Mouse (Mus musculus): ENCODE measurements at regions not wholly inside any gene's neighbourhood (a gene's known extent, or its start where the extent isn't known, plus 50 kb on each side); places are given as distances from the start of the nearest gene placed in this dataset.
"Not testable (repeated sequence)": the region's sequence is repeated elsewhere in the genome, so short reads cannot be mapped to it uniquely, and the experiment has no call there.

DNA sequence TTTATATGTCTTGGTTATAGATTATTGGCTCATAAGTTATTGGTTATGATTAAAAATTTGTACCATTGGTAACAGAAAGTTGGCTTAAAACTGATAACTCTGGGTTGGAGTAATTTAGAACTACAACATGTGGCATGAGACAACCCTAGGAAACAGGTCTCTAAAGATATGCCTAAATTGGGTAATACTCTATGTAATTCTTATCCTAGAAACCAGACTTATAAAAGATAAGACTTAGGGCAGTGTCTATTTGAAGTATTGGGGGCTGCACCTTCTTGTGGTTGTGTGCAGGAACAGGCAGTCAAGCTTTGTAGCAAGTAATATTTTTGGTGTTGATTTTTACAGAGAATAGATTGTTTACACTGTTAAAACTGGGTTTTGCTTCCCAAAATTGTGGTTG lies 89.7 kb upstream of the Plcl2 start:
- H3K4me3 ChIP-seq; ATAC-seq (replicated peaks; ENCODE audit: insufficient number of reproducible peaks, insufficient read depth, low FRiP score, low read depth); H3K9me3 ChIP-seq (replicated peaks); H3K36me3 ChIP-seq; H3K27ac ChIP-seq; H3K27me3 ChIP-seq; H3K9ac ChIP-seq; H3K4me1 ChIP-seq (replicated peaks); H3K4me2 ChIP-seq: not testable (repeated sequence)

GRCm38 (mm10) chr17:50419966-50420365 lies 89.2 kb upstream of the Plcl2 start:
- H3K4me2 ChIP-seq: no peak overlapping the region
- WGBS: 75% methylated on average over 9 of the region's 12 CpGs

GRCm38 (mm10) chr17:50420690-50421089 lies 88.5 kb upstream of the Plcl2 start:
- Histone ChIP-seq H3K4me3 (no peak overlapping the region), H3K9me3 (replicated peaks) (no peaks in the 10 kb centered on the region; the same call in 1 of the 2 replicates), H3K4me1 (replicated peaks) (0 out of 2 replicates have a peak, but pooled peaks cover 2% of the 10 kb centered on the region), H3K4me2 (no peak overlapping the region), H3K27ac (no peak overlapping the region), H3K9ac (no peak overlapping the region), H3K36me3 (no peaks in the 10 kb centered on the region), H3K27me3 (no peaks in the 10 kb centered on the region)
- WGBS: 90% methylated on average over 6 of the region's 6 CpGs
- ATAC-seq (replicated peaks; ENCODE audit: insufficient number of reproducible peaks, insufficient read depth, low FRiP score, low read depth): no peak

More at GRCm38 (mm10) chr17:50419966-50420365, 89.2 kb upstream of the Plcl2 start:
- no peak overlapping the region for H3K9ac ChIP-seq
- ATAC-seq (replicated peaks; ENCODE audit: insufficient number of reproducible peaks, insufficient read depth, low FRiP score, low read depth): peak; percentile 86
- 0 out of 2 replicates have a peak, but pooled peaks cover under 1% of the 10 kb centered on the region for H3K4me1 ChIP-seq (replicated peaks)
- no peaks in the 10 kb centered on the region for H3K36me3 ChIP-seq
- H3K27me3 ChIP-seq: no peaks in the 10 kb centered on the region
- H3K4me3 ChIP-seq: no peak overlapping the region
- H3K9me3 ChIP-seq (replicated peaks): no peaks in the 10 kb centered on the region; the same call in 1 of the 2 replicates
- no peak overlapping the region for H3K27ac ChIP-seq

DNA sequence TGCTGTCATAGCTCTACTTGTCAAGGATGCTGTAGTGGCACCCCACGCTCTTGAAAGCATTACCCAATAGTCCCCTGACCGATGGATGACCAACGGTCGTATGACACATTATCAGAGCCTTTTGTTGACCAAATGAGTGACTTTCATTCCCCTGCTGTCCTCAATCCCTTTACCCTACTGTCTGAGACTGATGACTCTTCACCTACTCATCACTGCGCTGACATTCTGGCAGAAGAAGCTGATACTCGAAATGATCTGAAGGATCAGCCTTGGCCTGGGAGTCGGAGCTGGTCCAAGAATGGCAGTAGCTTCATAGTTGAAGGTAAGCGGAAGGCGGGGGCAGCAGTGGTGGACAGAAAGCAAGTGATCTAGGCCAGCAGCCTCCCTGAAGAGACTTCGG lies 87.7 kb upstream of the Plcl2 start:
- no peak for ATAC-seq (replicated peaks; ENCODE audit: insufficient number of reproducible peaks, insufficient read depth, low FRiP score, low read depth)
- no peaks in the 10 kb centered on the region for H3K27me3 ChIP-seq
- no peaks in the 10 kb centered on the region; the same call in 1 of the 2 replicates for H3K9me3 ChIP-seq (replicated peaks)
- WGBS: 86% methylated on average over 10 of the region's 10 CpGs
- no peak overlapping the region for H3K9ac ChIP-seq
- no peak overlapping the region for H3K27ac ChIP-seq
- no peaks in the 10 kb centered on the region for H3K36me3 ChIP-seq
- 0 out of 2 replicates have a peak, but pooled peaks cover 2% of the 10 kb centered on the region for H3K4me1 ChIP-seq (replicated peaks)
- no peak overlapping the region for H3K4me3 ChIP-seq
- H3K4me2 ChIP-seq: no peak overlapping the region

GRCm38 (mm10) chr17:50425110-50425509 lies 84.1 kb upstream of the Plcl2 start:
- Histone ChIP-seq H3K36me3 (no peaks in the 10 kb centered on the region), H3K4me2 (no peak overlapping the region), H3K4me3 (no peak overlapping the region), H3K9ac (no peak overlapping the region), H3K4me1 (replicated peaks) (0 out of 2 replicates have a peak, but pooled peaks cover 2% of the 10 kb centered on the region), H3K27ac (no peak overlapping the region), H3K9me3 (replicated peaks) (no peaks in the 10 kb centered on the region), H3K27me3 (no peaks in the 10 kb centered on the region)
- ATAC-seq (replicated peaks; ENCODE audit: insufficient number of reproducible peaks, insufficient read depth, low FRiP score, low read depth): no peak
- 35% methylated on average over 3 of the region's 3 CpGs for WGBS

DNA sequence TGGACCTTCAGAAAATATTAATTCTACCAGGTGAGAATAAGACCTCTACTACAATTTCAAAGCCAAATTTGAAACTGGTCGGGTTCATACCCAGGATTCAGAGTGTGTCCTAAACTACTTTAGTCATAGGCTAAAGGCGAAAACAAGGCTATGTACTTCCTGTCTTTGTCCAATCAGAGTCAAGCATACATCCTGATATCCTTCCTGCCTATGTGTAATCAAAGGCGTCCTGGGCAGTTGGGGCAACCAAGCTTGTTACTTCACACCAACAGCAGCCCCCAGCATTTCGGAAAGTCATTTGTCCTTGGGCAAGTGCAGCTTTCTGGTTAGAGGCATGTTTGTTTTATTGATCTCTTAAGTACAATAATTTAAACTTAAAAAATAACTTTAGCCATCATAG lies 83.7 kb upstream of the Plcl2 start:
- Histone ChIP-seq H3K27ac (no peak overlapping the region), H3K4me2 (no peak overlapping the region), H3K4me1 (replicated peaks) (0 out of 2 replicates have a peak, but pooled peaks cover 2% of the 10 kb centered on the region), H3K27me3 (no peaks in the 10 kb centered on the region), H3K4me3 (no peak overlapping the region), H3K9ac (no peak overlapping the region), H3K9me3 (replicated peaks) (no peaks in the 10 kb centered on the region), H3K36me3 (no peaks in the 10 kb centered on the region)
- WGBS: 77% methylated on average over 4 of the region's 4 CpGs
- ATAC-seq (replicated peaks; ENCODE audit: insufficient number of reproducible peaks, insufficient read depth, low FRiP score, low read depth): no peak

DNA sequence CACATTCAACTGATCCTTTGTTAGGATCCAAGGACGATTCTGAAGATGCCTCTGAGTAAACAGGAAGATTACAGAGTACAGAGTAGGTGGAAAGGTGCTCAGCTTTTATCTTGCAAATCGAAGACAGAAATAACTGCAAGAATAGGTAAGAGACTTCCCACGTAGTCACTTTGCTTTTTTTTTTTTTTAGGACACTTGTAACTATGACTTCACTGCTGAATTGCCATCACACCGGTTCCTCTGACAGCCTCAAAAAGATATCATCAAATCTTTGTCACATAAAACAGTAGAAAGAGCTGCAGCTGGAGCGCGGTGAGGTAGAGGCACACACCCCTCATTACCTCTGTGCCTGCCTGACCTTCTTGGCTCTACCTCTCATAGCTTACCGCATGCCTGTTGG lies 83.1 kb upstream of the Plcl2 start:
- Histone ChIP-seq H3K36me3 (no peaks in the 10 kb centered on the region), H3K4me2 (no peak overlapping the region), H3K27ac (no peak overlapping the region), H3K4me1 (replicated peaks) (0 out of 2 replicates have a peak, but pooled peaks cover 2% of the 10 kb centered on the region), H3K27me3 (no peaks in the 10 kb centered on the region), H3K9ac (no peak overlapping the region), H3K9me3 (replicated peaks) (no peaks in the 10 kb centered on the region), H3K4me3 (no peak overlapping the region)
- no peak for ATAC-seq (replicated peaks; ENCODE audit: insufficient number of reproducible peaks, insufficient read depth, low FRiP score, low read depth)
- WGBS: 74% methylated on average over 7 of the region's 7 CpGs

DNA sequence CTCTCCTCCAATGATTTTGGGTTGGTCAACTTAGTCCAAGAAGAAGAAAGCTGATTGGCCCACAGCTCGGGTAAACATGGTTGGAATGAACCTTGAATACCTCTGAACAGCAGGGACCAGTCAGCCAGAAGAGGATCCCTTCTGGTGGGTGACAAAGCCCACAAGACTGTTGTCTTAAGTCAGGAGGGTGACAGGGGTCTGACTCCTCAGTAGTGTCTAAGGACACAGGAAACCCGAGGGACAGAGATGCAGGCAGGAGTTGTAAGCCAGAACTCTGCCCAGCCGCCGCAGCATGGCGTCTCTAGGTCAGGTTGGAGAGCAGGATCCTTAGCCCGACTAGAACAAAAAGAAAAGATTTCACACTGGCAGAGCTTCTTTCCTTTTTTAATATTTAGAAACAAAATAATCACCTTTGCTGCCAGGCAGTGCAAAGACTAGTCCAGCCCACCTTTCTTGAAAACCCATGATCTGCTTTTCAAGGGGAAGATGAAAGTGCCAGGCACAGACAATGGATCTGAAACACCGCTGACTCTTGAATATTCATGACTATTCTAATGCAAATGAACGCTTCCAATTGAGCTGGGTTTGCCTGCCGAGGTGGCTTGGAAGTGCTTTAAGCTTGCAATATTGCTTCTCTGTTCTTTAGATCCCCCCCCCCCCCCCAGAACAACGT lies 81.7 kb upstream of the Plcl2 start:
- 0 out of 2 replicates have a peak, but pooled peaks cover 2% of the 10 kb centered on the region for H3K4me1 ChIP-seq (replicated peaks)
- H3K4me3 ChIP-seq: no peak overlapping the region
- H3K9me3 ChIP-seq (replicated peaks): no peaks in the 10 kb centered on the region
- H3K27me3 ChIP-seq: no peaks in the 10 kb centered on the region
- WGBS: 41% methylated on average over 10 of the region's 10 CpGs
- H3K4me2 ChIP-seq: no peak overlapping the region
- ATAC-seq (replicated peaks; ENCODE audit: insufficient number of reproducible peaks, insufficient read depth, low FRiP score, low read depth): no peak
- no peak overlapping the region for H3K9ac ChIP-seq
- H3K27ac ChIP-seq: no peak overlapping the region
- no peaks in the 10 kb centered on the region for H3K36me3 ChIP-seq

DNA sequence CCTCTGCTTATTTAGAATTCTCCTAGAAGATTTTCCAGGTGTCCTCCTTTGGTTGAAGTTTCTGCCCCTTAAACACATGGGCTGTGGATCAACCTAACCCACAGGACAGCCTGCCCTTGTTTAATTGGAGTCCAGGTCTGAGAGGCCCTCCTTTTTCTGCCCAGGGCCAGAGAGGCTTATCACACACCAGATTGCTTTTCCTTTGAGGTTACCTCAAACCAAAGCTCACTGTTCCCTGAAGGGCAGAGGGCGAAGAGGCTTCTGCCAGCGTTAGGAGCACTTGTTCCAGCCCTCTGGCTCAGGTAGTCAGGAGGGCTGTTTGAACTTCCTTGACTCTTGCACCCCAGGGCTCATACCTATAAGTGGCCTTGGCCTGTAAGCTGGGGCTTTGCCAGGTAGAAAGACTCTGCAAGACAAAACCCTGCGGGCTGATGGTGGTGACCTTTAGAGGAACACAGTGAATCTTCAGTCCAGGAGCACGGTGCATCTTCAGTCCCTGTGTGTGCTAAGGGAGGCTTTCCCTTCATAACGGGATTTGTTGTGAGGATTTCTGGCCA lies 81.1 kb upstream of the Plcl2 start:
- H3K4me3 ChIP-seq: no peak overlapping the region
- H3K27ac ChIP-seq: no peak overlapping the region
- H3K4me1 ChIP-seq (replicated peaks): 0 out of 2 replicates have a peak, but pooled peaks cover 2% of the 10 kb centered on the region
- no peaks in the 10 kb centered on the region for H3K36me3 ChIP-seq
- H3K27me3 ChIP-seq: no peaks in the 10 kb centered on the region
- 52% methylated on average over 5 of the region's 5 CpGs for WGBS
- no peaks in the 10 kb centered on the region for H3K9me3 ChIP-seq (replicated peaks)
- no peak overlapping the region for H3K4me2 ChIP-seq
- no peak for ATAC-seq (replicated peaks; ENCODE audit: insufficient number of reproducible peaks, insufficient read depth, low FRiP score, low read depth)
- H3K9ac ChIP-seq: no peak overlapping the region

DNA sequence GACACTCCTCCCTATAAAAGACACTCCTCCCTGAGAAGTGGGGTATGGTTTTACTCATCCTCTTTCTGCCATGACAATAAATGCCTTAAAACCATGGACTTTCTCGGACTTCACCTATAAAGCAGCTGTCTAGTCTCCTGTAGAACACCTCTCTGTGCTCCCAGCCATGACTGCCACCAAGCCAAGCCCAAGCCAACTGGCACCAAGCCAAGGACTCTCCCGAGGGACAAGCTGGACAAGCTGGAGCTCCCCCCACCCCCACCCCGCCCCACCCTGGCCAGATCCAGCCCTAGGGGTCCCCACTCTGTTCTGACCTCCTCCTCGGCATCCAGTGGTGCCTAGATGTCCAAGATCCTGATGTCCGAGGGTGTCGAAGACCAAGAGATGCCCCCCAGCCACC lies 76.6 kb upstream of the Plcl2 start:
- Histone ChIP-seq H3K9ac (no peak overlapping the region), H3K9me3 (replicated peaks) (no peaks in the 10 kb centered on the region), H3K27me3 (no peaks in the 10 kb centered on the region), H3K4me3 (no peak overlapping the region), H3K4me1 (replicated peaks) (no peaks in the 10 kb centered on the region), H3K4me2 (no peak overlapping the region), H3K27ac (no peak overlapping the region), H3K36me3 (no peaks in the 10 kb centered on the region)
- WGBS: 77% methylated on average over 6 of the region's 6 CpGs
- ATAC-seq (replicated peaks; ENCODE audit: insufficient number of reproducible peaks, insufficient read depth, low FRiP score, low read depth): no peak

DNA sequence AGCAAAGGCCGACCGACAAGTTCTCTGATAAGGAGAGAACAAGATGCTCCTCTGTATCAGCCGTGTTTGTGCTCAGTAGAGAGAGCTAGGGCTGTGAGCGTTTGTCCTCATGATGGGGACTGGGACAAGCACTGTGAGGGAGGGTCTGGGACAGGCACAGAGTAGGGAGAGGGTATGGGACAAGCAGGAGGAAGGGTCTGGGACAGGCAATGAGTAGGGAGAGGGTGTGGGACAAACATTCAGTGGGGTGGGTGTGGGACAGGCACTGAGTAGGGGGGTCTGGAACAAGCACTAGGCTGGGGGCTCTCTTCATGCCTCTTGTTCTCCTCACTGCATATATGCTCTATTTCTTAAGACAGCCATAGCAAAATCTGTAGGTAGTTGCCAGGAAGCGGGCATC lies 70.2 kb upstream of the Plcl2 start:
- Histone ChIP-seq H3K4me3 (no peak overlapping the region), H3K27ac (no peak overlapping the region), H3K9ac (no peak overlapping the region), H3K36me3 (no peaks in the 10 kb centered on the region), H3K4me1 (replicated peaks) (peaks cover 5% of the 10 kb centered on the region), H3K9me3 (replicated peaks) (no peaks in the 10 kb centered on the region), H3K4me2 (no peak overlapping the region), H3K27me3 (no peaks in the 10 kb centered on the region)
- 63% methylated on average over 5 of the region's 5 CpGs for WGBS
- no peak for ATAC-seq (replicated peaks; ENCODE audit: insufficient number of reproducible peaks, insufficient read depth, low FRiP score, low read depth)

DNA sequence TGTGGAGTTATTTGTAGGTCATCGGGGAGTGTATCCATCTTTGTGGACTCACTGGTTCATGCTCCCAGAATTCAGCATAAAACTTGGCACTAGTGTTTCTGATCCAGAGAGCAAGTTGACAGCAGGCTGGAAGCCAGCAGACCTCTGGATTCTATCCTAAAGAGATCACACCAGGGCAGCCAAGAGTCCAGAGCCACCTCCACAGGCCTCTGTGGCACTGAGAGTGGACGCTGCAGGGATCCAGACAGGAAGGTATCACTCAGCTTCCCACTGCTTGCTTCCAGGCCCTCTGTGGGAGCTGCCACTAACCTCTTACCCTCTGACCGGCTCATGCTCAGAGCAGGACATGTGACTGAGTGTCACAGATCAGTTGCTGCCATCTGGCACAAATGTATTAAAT lies 69.8 kb upstream of the Plcl2 start:
- Histone ChIP-seq H3K27me3 (no peaks in the 10 kb centered on the region), H3K4me3 (no peak overlapping the region), H3K4me1 (replicated peaks) (peaks cover 5% of the 10 kb centered on the region), H3K9ac (no peak overlapping the region), H3K36me3 (no peaks in the 10 kb centered on the region), H3K4me2 (no peak overlapping the region), H3K27ac (no peak overlapping the region), H3K9me3 (replicated peaks) (no peaks in the 10 kb centered on the region)
- 60% methylated on average over 3 of the region's 3 CpGs for WGBS
- 0 out of 2 replicates have a peak, but pooled peaks have one; percentile 23 for ATAC-seq (replicated peaks; ENCODE audit: insufficient number of reproducible peaks, insufficient read depth, low FRiP score, low read depth)
